Mouse (Mus musculus) myocyte (in vitro differentiated cells): Measurements from ENCODE around the gene Ttll5. TPM values are rescaled to one million over a fixed set of nuclear protein-coding genes. Genes with fewer than 3 reads are reported as not detected.

ENCODE experiments used
- H3K27me3 ChIP-seq: one replicate; pipeline ENCODE4 v1.6.1; 2011; ENCODE audit not compliant: control insufficient read depth, insufficient read depth, insufficient read length
- H3K36me3 ChIP-seq: one replicate; pipeline ENCODE4 v1.6.1; 2011; ENCODE audit not compliant: control insufficient read depth, insufficient read depth
- H3K4me2 ChIP-seq: one replicate; pipeline ENCODE4 v1.6.1; 2011; ENCODE audit warnings: low read depth, control low read depth
- H3K4me3 ChIP-seq: one replicate; pipeline ENCODE4 v1.5.1; 2011; ENCODE audit warnings: mild to moderate bottlenecking, control low read depth, moderate library complexity
- H3K79me2 ChIP-seq: one replicate; pipeline ENCODE4 v1.6.1; 2011; ENCODE audit not compliant: control insufficient read depth, insufficient read depth
- H3ac ChIP-seq: one replicate; pipeline ENCODE4 v1.6.1; 2011; ENCODE audit not compliant: control insufficient read depth, insufficient read length
- CEBPB ChIP-seq: IDR thresholded peaks from 2 replicates; pipeline ENCODE4 v1.6.1; 2011; ENCODE audit warnings: mild to moderate bottlenecking, moderate library complexity; ENCODE audit not compliant: poor library complexity, insufficient read depth, severe bottlenecking
- E2F4 ChIP-seq: IDR thresholded peaks from one replicate; pipeline ENCODE4 v1.6.1; 2011; ENCODE audit warnings: mild to moderate bottlenecking, control low read depth, moderate library complexity; ENCODE audit not compliant: insufficient read depth
- MAX ChIP-seq: IDR thresholded peaks from one replicate; pipeline ENCODE4 v1.6.1; 2011; ENCODE audit warnings: low read depth, mild to moderate bottlenecking, control low read depth
- MYOD1 ChIP-seq, 3 experiments: IDR thresholded peaks; one replicate each; pipeline ENCODE4 v1.6.1; 2011; ENCODE audit warnings: control low read depth in 2 of 3, low read depth in 2 of 3, mild to moderate bottlenecking in 2 of 3, moderate library complexity in 1 of 3; ENCODE audit not compliant: insufficient read length in 2 of 3, control insufficient read depth in 1 of 3
- MYOG ChIP-seq, 3 experiments: IDR thresholded peaks; one replicate each; pipeline ENCODE4 v1.6.1; 2011; ENCODE audit warnings: control low read depth in 2 of 3, low read depth in 2 of 3, mild to moderate bottlenecking in 2 of 3; ENCODE audit not compliant: insufficient read length in 2 of 3, control insufficient read depth in 1 of 3, insufficient read depth in 1 of 3
- POLR2A ChIP-seq: IDR thresholded peaks from one replicate; pipeline ENCODE4 v1.6.1; 2011; ENCODE audit warnings: low read depth, mild to moderate bottlenecking, control low read depth, moderate library complexity; ENCODE audit not compliant: insufficient read length
- REST ChIP-seq: IDR thresholded peaks from one replicate; pipeline ENCODE4 v1.6.1; 2011; ENCODE audit warnings: mild to moderate bottlenecking, control low read depth, moderate library complexity; ENCODE audit not compliant: insufficient read depth, insufficient read length
- SRF ChIP-seq: IDR thresholded peaks from one replicate; pipeline ENCODE4 v1.6.1; 2011; ENCODE audit warnings: low read depth; ENCODE audit not compliant: control insufficient read depth, insufficient read length
- TCF12 ChIP-seq: IDR thresholded peaks from one replicate; pipeline ENCODE4 v1.6.1; 2011; ENCODE audit warnings: mild to moderate bottlenecking, control low read depth; ENCODE audit not compliant: poor library complexity, insufficient read depth, severe bottlenecking
- TCF3 ChIP-seq: IDR thresholded peaks from one replicate; pipeline ENCODE4 v1.6.1; 2011; ENCODE audit warnings: low read depth, control low read depth; ENCODE audit not compliant: insufficient read length
- USF1 ChIP-seq: IDR thresholded peaks from one replicate; pipeline ENCODE4 v1.6.1; 2011; ENCODE audit warnings: low read depth, mild to moderate bottlenecking, control low read depth, moderate library complexity
- polyA plus RNA-seq: library from polyadenylated mRNA; unstranded; fragments of >200 nt; fragmentation: generic; extraction: Trizol; gene quantifications from one replicate; pipeline ENCODE4 v1.2.1, GENCODE M21; 2012; ENCODE audit warnings: missing spikeins

Ttll5 gene
- polyA plus RNA-seq, 1 experiment: 36.2 TPM

- TF ChIP-seq TCF3: no peak
- TF ChIP-seq MYOD1 (IDR thresholded peaks at IDR 0.05; ENCODE audit: control insufficient read depth in 1 of 3, insufficient read length in 2 of 3, low read depth in 2 of 3): no peak
- no peak for TF ChIP-seq USF1
- no peak for TF ChIP-seq E2F4
- TF ChIP-seq SRF: no peak
- no peak for TF ChIP-seq CEBPB
- no peak for TF ChIP-seq REST
- no peak for TF ChIP-seq TCF12
- no peak for TF ChIP-seq MAX
- Histone ChIP-seq H3ac (no peak overlapping the region), H3K27me3 (no peaks in the 10 kb centered on the region), H3K4me2 (no peak overlapping the region), H3K36me3 (no peaks in the 10 kb centered on the region), H3K79me2 (no peaks in the 10 kb centered on the region), H3K4me3 (no peak overlapping the region)
Measured at GRCm38 (mm10) chr12:85951036-85951435, 126.6 kb downstream of the Ttll5 start.

GRCm38 (mm10) chr12:85951822-85952221, 127.4 kb downstream of the Ttll5 start:
- Histone ChIP-seq H3ac (no peak overlapping the region), H3K79me2 (no peaks in the 10 kb centered on the region), H3K27me3 (no peaks in the 10 kb centered on the region), H3K36me3 (no peaks in the 10 kb centered on the region), H3K4me3 (no peak overlapping the region), H3K4me2 (no peak overlapping the region)
- TF ChIP-seq SRF (no peak), MYOG (IDR thresholded peaks at IDR 0.05; ENCODE audit: control insufficient read depth in 1 of 3, insufficient read depth in 1 of 3, insufficient read length in 2 of 3, low read depth in 2 of 3) (no peak), TCF12 (no peak), TCF3 (no peak), POLR2A (no peak), USF1 (no peak), MYOD1 (IDR thresholded peaks at IDR 0.05; ENCODE audit: control insufficient read depth in 1 of 3, insufficient read length in 2 of 3, low read depth in 2 of 3) (no peak)

- Histone ChIP-seq H3K4me2 (no peak overlapping the region), H3ac (no peak overlapping the region), H3K27me3 (no peaks in the 10 kb centered on the region), H3K36me3 (no peaks in the 10 kb centered on the region), H3K4me3 (no peak overlapping the region), H3K79me2 (no peaks in the 10 kb centered on the region)
- TF ChIP-seq TCF3 (no peak), MYOD1 (IDR thresholded peaks at IDR 0.05; ENCODE audit: control insufficient read depth in 1 of 3, insufficient read length in 2 of 3, low read depth in 2 of 3) (peak in 1 of 3 experiments; percentile 58)
Measured at GRCm38 (mm10) chr12:85952349-85952748, 127.9 kb downstream of the Ttll5 start.

- Histone ChIP-seq H3K4me3 (no peak overlapping the region), H3K36me3 (no peaks in the 10 kb centered on the region), H3ac (no peak overlapping the region), H3K4me2 (no peak overlapping the region), H3K79me2 (no peaks in the 10 kb centered on the region), H3K27me3 (no peaks in the 10 kb centered on the region)
- no peak for TF ChIP-seq MAX
- no peak for TF ChIP-seq TCF12
- TF ChIP-seq POLR2A: no peak
- no peak for TF ChIP-seq TCF3
Measured at GRCm38 (mm10) chr12:85954167-85954566, 129.7 kb downstream of the Ttll5 start.

- TF ChIP-seq E2F4 (no peak), CEBPB (no peak), TCF3 (no peak), TCF12 (no peak), POLR2A (no peak)
- Histone ChIP-seq H3K27me3 (no peaks in the 10 kb centered on the region), H3K4me3 (no peak overlapping the region), H3K4me2 (no peak overlapping the region), H3K79me2 (no peaks in the 10 kb centered on the region), H3ac (no peak overlapping the region), H3K36me3 (no peaks in the 10 kb centered on the region)
Measured at GRCm38 (mm10) chr12:85955062-85955461, 130.6 kb downstream of the Ttll5 start.

GRCm38 (mm10) chr12:85955690-85956089, 131.2 kb downstream of the Ttll5 start:
- Histone ChIP-seq H3K27me3 (no peaks in the 10 kb centered on the region), H3K36me3 (no peaks in the 10 kb centered on the region), H3K79me2 (no peaks in the 10 kb centered on the region), H3K4me2 (no peak overlapping the region), H3ac (no peak overlapping the region), H3K4me3 (no peak overlapping the region)
- no peak for TF ChIP-seq MAX
- TF ChIP-seq MYOD1 (IDR thresholded peaks at IDR 0.05; ENCODE audit: control insufficient read depth in 1 of 3, insufficient read length in 2 of 3, low read depth in 2 of 3): no peak
- no peak for TF ChIP-seq SRF
- no peak for TF ChIP-seq USF1
- no peak for TF ChIP-seq MYOG (IDR thresholded peaks at IDR 0.05; ENCODE audit: control insufficient read depth in 1 of 3, insufficient read depth in 1 of 3, insufficient read length in 2 of 3, low read depth in 2 of 3)
- TF ChIP-seq E2F4: no peak
- TF ChIP-seq POLR2A: no peak
- TF ChIP-seq TCF12: no peak
